Mouse (Mus musculus): ENCODE data around the gene Gm10778. TPM values are rescaled to one million over a fixed set of nuclear protein-coding genes. Genes with fewer than 3 reads are reported as not detected.

Gm10778 gene
- polyA plus RNA-seq, 1 experiment from 2014 or later: 6.3 TPM

DNA sequence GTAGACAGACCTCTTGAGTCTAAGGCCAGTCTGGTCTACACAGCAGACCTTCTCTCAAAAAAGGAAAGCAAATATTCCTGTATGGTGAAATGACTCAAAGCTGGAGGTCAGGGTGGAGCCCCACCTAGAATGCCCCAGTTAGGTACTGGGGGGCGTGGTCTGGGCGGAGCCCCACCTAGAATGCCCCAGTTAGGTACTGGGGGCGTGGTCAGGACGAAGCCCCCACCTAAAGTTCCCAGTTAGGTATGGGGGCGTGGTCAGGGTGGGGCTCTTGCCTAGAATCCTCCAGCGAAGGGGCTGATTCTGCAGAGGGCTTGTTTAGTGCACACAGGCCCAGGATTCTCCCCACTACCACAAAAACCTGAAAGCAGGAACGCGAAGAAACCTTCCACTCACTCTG lies 25.4 kb upstream of the Gm10778 start:
- peaks cover 6% of the 10 kb centered on the region; the same call in 1 of the 2 replicates for H3K36me3 ChIP-seq (ENCODE audit: control insufficient read depth, insufficient read depth, low read length)
- no peak overlapping the region for H3K27ac ChIP-seq (ENCODE audit: low read length)
- H3K9ac ChIP-seq (replicated peaks; ENCODE audit: low read depth, low read length): no peak overlapping the region
- no peak overlapping the region for H3K4me2 ChIP-seq (replicated peaks; ENCODE audit: low read depth, low read length)
- no peaks in the 10 kb centered on the region for H3K9me3 ChIP-seq (ENCODE audit: control insufficient read depth, low read depth, low read length)
- ATAC-seq (ENCODE audit: insufficient number of reproducible peaks, insufficient read depth, low FRiP score, low read depth): no peak
- 57% methylated on average over 8 of the region's 8 CpGs for WGBS
- peaks cover 9% of the 10 kb centered on the region; the same call in 1 of the 2 replicates for H3K4me1 ChIP-seq (ENCODE audit: control insufficient read depth, insufficient read depth, low read length)
- H3K4me3 ChIP-seq (ENCODE audit: low read depth, low read length): no peak overlapping the region
- no peaks in the 10 kb centered on the region for H3K27me3 ChIP-seq (ENCODE audit: control insufficient read depth, insufficient read depth, low read length)

DNA sequence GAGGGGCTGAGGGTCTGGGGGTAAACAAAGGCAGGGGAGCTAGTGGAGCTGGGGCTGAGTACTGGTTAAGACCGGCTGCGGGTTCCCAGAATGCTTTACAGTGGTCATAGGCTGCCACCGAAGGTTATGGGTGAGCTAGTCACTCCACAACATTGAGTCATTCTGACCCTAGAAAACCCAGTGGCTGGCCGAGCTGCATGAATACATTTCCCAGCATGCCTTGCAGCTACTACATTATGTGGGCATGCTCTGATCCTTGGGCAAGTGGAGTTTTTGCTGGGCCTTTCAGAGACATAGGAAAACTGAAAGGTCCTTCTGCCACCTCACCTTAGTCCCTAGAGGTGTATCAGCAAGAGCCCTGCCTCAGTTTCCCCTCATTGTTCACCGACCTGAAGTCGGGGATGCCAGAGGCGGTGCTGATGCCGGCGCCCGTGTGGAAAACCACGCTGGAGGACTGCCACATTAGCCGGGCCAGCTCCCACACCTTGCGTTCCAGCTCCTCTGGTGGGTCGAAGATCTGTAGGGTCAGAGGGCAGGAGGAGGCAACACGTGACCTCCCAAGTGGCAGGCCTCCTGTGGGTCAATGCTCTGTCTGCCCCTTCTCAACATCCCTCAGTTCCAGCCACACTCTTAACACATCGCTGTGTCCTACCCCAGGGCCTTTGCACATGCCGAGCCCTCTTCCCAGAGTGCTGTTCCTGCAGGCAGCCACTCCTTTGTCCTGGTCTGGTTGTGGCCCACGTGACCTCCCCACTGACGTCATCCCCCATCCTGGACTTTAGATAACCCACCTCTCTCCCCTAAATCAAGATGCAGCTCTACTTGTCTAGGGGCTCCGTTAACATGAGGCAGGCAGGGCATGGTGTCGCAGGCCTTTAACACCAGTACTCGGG lies 22.5 kb upstream of the Gm10778 start:
- H3K9me3 ChIP-seq (ENCODE audit: control insufficient read depth, low read depth, low read length): no peaks in the 10 kb centered on the region
- no peak for ATAC-seq (ENCODE audit: insufficient number of reproducible peaks, insufficient read depth, low FRiP score, low read depth)
- no peaks in the 10 kb centered on the region for H3K27me3 ChIP-seq (ENCODE audit: control insufficient read depth, insufficient read depth, low read length)
- 89% methylated on average over 22 of the region's 22 CpGs for WGBS
- H3K4me2 ChIP-seq (replicated peaks; ENCODE audit: low read depth, low read length): peak overlapping the region; percentile 83
- H3K9ac ChIP-seq (replicated peaks; ENCODE audit: low read depth, low read length): peak overlapping the region; percentile 83
- peaks cover 9% of the 10 kb centered on the region; the same call in 1 of the 2 replicates for H3K4me1 ChIP-seq (ENCODE audit: control insufficient read depth, insufficient read depth, low read length)
- H3K36me3 ChIP-seq (ENCODE audit: control insufficient read depth, insufficient read depth, low read length): peaks cover 6% of the 10 kb centered on the region; the same call in 1 of the 2 replicates
- H3K4me3 ChIP-seq (ENCODE audit: low read depth, low read length): peak overlapping the region; percentile 76
- H3K27ac ChIP-seq (ENCODE audit: low read length): peak overlapping the region; percentile 94; the same call in 1 of the 2 replicates

- H3K27me3 ChIP-seq (ENCODE audit: control insufficient read depth, insufficient read depth, low read length): no peaks in the 10 kb centered on the region
- peak within 1 kb of the TSS; percentile 94 for H3K27ac ChIP-seq (ENCODE audit: low read length)
- peak within 1 kb of the TSS; percentile 83 for H3K9ac ChIP-seq (replicated peaks; ENCODE audit: low read depth, low read length)
- H3K4me3 ChIP-seq (ENCODE audit: low read depth, low read length): peak within 1 kb of the TSS; percentile 76
- ATAC-seq (ENCODE audit: insufficient number of reproducible peaks, insufficient read depth, low FRiP score, low read depth): peak; percentile 87
- WGBS: 5% methylated on average over 40 of the region's 40 CpGs
- peaks cover 9% of the 10 kb centered on the region; the same call in 1 of the 2 replicates for H3K4me1 ChIP-seq (ENCODE audit: control insufficient read depth, insufficient read depth, low read length)
- peak within 1 kb of the TSS; percentile 83 for H3K4me2 ChIP-seq (replicated peaks; ENCODE audit: low read depth, low read length)
- H3K36me3 ChIP-seq (ENCODE audit: control insufficient read depth, insufficient read depth, low read length): peaks cover 3% of the 10 kb centered on the region; the same call in 1 of the 2 replicates
- no peaks in the 10 kb centered on the region for H3K9me3 ChIP-seq (ENCODE audit: control insufficient read depth, low read depth, low read length)
These were observed 21.6 kb upstream of the Gm10778 start, which contains the start of gene Sirt6 for GRCm38 (mm10) chr10:81626994-81627835. TSS of gene Sirt6 (minus strand) at chr10:81627797.

DNA sequence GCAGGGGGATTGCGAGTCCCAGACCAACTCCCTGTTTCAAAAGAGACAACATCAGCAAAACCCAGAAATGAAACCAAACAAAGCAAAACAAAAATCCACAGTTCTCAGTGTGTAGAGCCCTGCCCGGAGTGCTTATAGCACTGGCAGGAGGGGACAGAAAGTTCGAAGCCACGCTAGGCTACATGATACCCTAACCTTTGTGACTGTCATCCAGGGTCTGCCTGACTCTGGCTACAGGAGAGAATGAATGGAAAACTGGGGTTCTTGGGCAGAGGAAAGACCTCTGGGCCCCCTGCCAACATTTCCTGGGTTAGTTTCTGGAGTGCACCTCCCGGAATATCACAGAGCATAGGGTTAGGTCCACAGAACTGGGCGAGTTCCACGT lies 21.0 kb upstream of the Gm10778 start:
- 53% methylated on average over 7 of the region's 7 CpGs for WGBS
- H3K9me3 ChIP-seq (ENCODE audit: control insufficient read depth, low read depth, low read length): no peaks in the 10 kb centered on the region
- no peaks in the 10 kb centered on the region for H3K36me3 ChIP-seq (ENCODE audit: control insufficient read depth, insufficient read depth, low read length)

GRCm38 (mm10) chr10:81628390-81628789 lies 20.5 kb upstream of the Gm10778 start, which contains the start of gene Ankrd24:
TSS of gene Ankrd24 (plus strand) at chr10:81628540.
- H3K4me2 ChIP-seq (replicated peaks; ENCODE audit: low read depth, low read length): peak within 1 kb of the TSS; percentile 83
- no peak for ATAC-seq (ENCODE audit: insufficient number of reproducible peaks, insufficient read depth, low FRiP score, low read depth)
- H3K4me1 ChIP-seq (ENCODE audit: control insufficient read depth, insufficient read depth, low read length): peaks cover 9% of the 10 kb centered on the region; the same call in 1 of the 2 replicates
- H3K27me3 ChIP-seq (ENCODE audit: control insufficient read depth, insufficient read depth, low read length): no peaks in the 10 kb centered on the region
- peak within 1 kb of the TSS; percentile 83 for H3K9ac ChIP-seq (replicated peaks; ENCODE audit: low read depth, low read length)
- no peaks in the 10 kb centered on the region for H3K36me3 ChIP-seq (ENCODE audit: control insufficient read depth, insufficient read depth, low read length)
- peak within 1 kb of the TSS; percentile 94 for H3K27ac ChIP-seq (ENCODE audit: low read length)
- WGBS: 68% methylated on average over 16 of the region's 16 CpGs
- no peaks in the 10 kb centered on the region for H3K9me3 ChIP-seq (ENCODE audit: control insufficient read depth, low read depth, low read length)
- H3K4me3 ChIP-seq (ENCODE audit: low read depth, low read length): peak within 1 kb of the TSS; percentile 76

More for the DNA sequence above, 21.0 kb upstream of the Gm10778 start:
- ATAC-seq (ENCODE audit: insufficient number of reproducible peaks, insufficient read depth, low FRiP score, low read depth): peak; percentile 34; the same call in 1 of the 2 replicates
- peak overlapping the region; percentile 83 for H3K4me2 ChIP-seq (replicated peaks; ENCODE audit: low read depth, low read length)
- peak overlapping the region; percentile 76 for H3K4me3 ChIP-seq (ENCODE audit: low read depth, low read length)
- H3K27ac ChIP-seq (ENCODE audit: low read length): peak overlapping the region; percentile 94
- peak overlapping the region; percentile 83; the same call in 1 of the 2 replicates for H3K9ac ChIP-seq (replicated peaks; ENCODE audit: low read depth, low read length)
- H3K27me3 ChIP-seq (ENCODE audit: control insufficient read depth, insufficient read depth, low read length): no peaks in the 10 kb centered on the region
- H3K4me1 ChIP-seq (ENCODE audit: control insufficient read depth, insufficient read depth, low read length): peaks cover 9% of the 10 kb centered on the region; the same call in 1 of the 2 replicates

GRCm38 (mm10) chr10:81633253-81634099 lies 15.4 kb upstream of the Gm10778 start:
- Histone ChIP-seq H3K4me2 (replicated peaks; ENCODE audit: low read depth, low read length) (peak overlapping the region; percentile 61), H3K36me3 (ENCODE audit: control insufficient read depth, insufficient read depth, low read length) (no peaks in the 10 kb centered on the region), H3K9me3 (ENCODE audit: control insufficient read depth, low read depth, low read length) (no peaks in the 10 kb centered on the region), H3K9ac (replicated peaks; ENCODE audit: low read depth, low read length) (peak overlapping the region; percentile 42; the same call in 1 of the 2 replicates), H3K4me3 (ENCODE audit: low read depth, low read length) (peak overlapping the region; percentile 39), H3K27ac (ENCODE audit: low read length) (peak overlapping the region; percentile 72), H3K27me3 (ENCODE audit: control insufficient read depth, insufficient read depth, low read length) (no peaks in the 10 kb centered on the region), H3K4me1 (ENCODE audit: control insufficient read depth, insufficient read depth, low read length) (no peaks in the 10 kb centered on the region)
- WGBS: 2% methylated on average over 37 of the region's 37 CpGs
- ATAC-seq (ENCODE audit: insufficient number of reproducible peaks, insufficient read depth, low FRiP score, low read depth): peak; percentile 91

GRCm38 (mm10) chr10:81636338-81636737 lies 12.5 kb upstream of the Gm10778 start:
- no peak overlapping the region for H3K4me3 ChIP-seq (ENCODE audit: low read depth, low read length)
- no peaks in the 10 kb centered on the region for H3K9me3 ChIP-seq (ENCODE audit: control insufficient read depth, low read depth, low read length)
- H3K9ac ChIP-seq (replicated peaks; ENCODE audit: low read depth, low read length): no peak overlapping the region
- no peaks in the 10 kb centered on the region for H3K36me3 ChIP-seq (ENCODE audit: control insufficient read depth, insufficient read depth, low read length)
- H3K4me2 ChIP-seq (replicated peaks; ENCODE audit: low read depth, low read length): no peak overlapping the region
- H3K4me1 ChIP-seq (ENCODE audit: control insufficient read depth, insufficient read depth, low read length): no peaks in the 10 kb centered on the region
- ATAC-seq (ENCODE audit: insufficient number of reproducible peaks, insufficient read depth, low FRiP score, low read depth): no peak
- no peak overlapping the region for H3K27ac ChIP-seq (ENCODE audit: low read length)
- no peaks in the 10 kb centered on the region for H3K27me3 ChIP-seq (ENCODE audit: control insufficient read depth, insufficient read depth, low read length)
- WGBS: 19% methylated on average over 8 of the region's 8 CpGs

Data from stomach, embryonic 14.5 days (tissue).